8 mouse cellular contexts compared by ENCODE assay signal in genomic region chr2:30093471-30094207, GRCm38 (mm10). TPM values are rescaled to one million over a fixed set of nuclear protein-coding genes. Genes with fewer than 3 reads are reported as not detected.
DNase-seq lines count a peak whose midpoint lies in the region; ATAC-seq and TF ChIP-seq lines count a peak whose summit lies in the region.

Gene Zdhhc12, minus strand, starts transcription at chr2:30093648.

- under 1% methylated on average over 51 of the region's 51 CpGs for WGBS in kidney, embryonic 14.5 days
- WGBS in limb, embryonic 15.5 days, result under 1% methylated on average over 50 of the region's 51 CpGs

- H3K36me3 ChIP-seq in kidney, embryonic 14.5 days (ENCODE audit: control insufficient read depth, insufficient read depth, low read length), result peaks cover 13% of the 10 kb centered on the region
- peaks cover 38% of the 10 kb centered on the region for H3K36me3 ChIP-seq in limb, embryonic 15.5 days

- peak; percentile 100 for DNase-seq in A20 (ENCODE audit: low read depth, low spot score)
- peak; percentile 93 to 95 for DNase-seq in heart, adult 9 months (ENCODE audit: low spot score in 2 of 2)
- DNase-seq in monocyte, adult 2 months (ENCODE audit: low read depth in 1 of 2, low spot score in 2 of 2), result peak; percentile 83 to 86
- DNase-seq in spleen, postnatal 36 days (ENCODE audit: low spot score in 2 of 2), result peak; percentile 99

- H3K27me3 ChIP-seq in kidney, embryonic 14.5 days (ENCODE audit: control insufficient read depth, insufficient read depth, low read length), result no peaks in the 10 kb centered on the region
- H3K27me3 ChIP-seq in limb, embryonic 15.5 days, result no peaks in the 10 kb centered on the region

- peak within 1 kb of the TSS; percentile 61 for H3K27ac ChIP-seq in bone marrow macrophage, adult 2 months (ENCODE audit: insufficient read depth, low read depth, low read length)
- H3K27ac ChIP-seq in embryonic fibroblast, embryonic 13.5 days (ENCODE audit: insufficient read depth, low read length), result peak within 1 kb of the TSS; percentile 32
- H3K27ac ChIP-seq in kidney, embryonic 14.5 days (ENCODE audit: low read depth, low read length), result peak within 1 kb of the TSS; percentile 48
- H3K27ac ChIP-seq in limb, embryonic 15.5 days, result peak within 1 kb of the TSS; percentile 82

- peak within 1 kb of the TSS; percentile 68 for H3K9ac ChIP-seq in kidney, embryonic 14.5 days (ENCODE audit: low read depth, low read length)
- H3K9ac ChIP-seq in limb, embryonic 15.5 days, result peak within 1 kb of the TSS; percentile 57

- peaks cover 9% of the 10 kb centered on the region for H3K4me1 ChIP-seq in bone marrow macrophage, adult 2 months (ENCODE audit: control insufficient read depth, insufficient read depth, low read length)
- peaks cover 4% of the 10 kb centered on the region; the same call in 1 of the 2 replicates for H3K4me1 ChIP-seq in embryonic fibroblast, embryonic 13.5 days (ENCODE audit: control insufficient read depth, insufficient read depth, low read length)
- H3K4me1 ChIP-seq in kidney, embryonic 14.5 days (ENCODE audit: control insufficient read depth, insufficient read depth, low read length), result peaks cover 14% of the 10 kb centered on the region; the same call in 1 of the 2 replicates
- peaks cover 23% of the 10 kb centered on the region for H3K4me1 ChIP-seq in limb, embryonic 15.5 days

- TF ChIP-seq POLR2A in bone marrow macrophage, adult 2 months (IDR thresholded peaks at IDR 0.05; ENCODE audit: borderline replicate concordance, low read depth, low read length), result peak; percentile 72; the same call in 1 of the 2 replicates
- peak; percentile 92 for TF ChIP-seq POLR2A in embryonic fibroblast, embryonic 13.5 days (IDR thresholded peaks at IDR 0.05; ENCODE audit: low read depth, low read length)

- H3K4me3 ChIP-seq in bone marrow macrophage, adult 2 months (ENCODE audit: insufficient read depth, low read length), result peak within 1 kb of the TSS; percentile 88
- H3K4me3 ChIP-seq in embryonic fibroblast, embryonic 13.5 days (ENCODE audit: insufficient read depth, low read length), result peak within 1 kb of the TSS; percentile 81
- H3K4me3 ChIP-seq in kidney, embryonic 14.5 days (ENCODE audit: low read length), result peak within 1 kb of the TSS; percentile 54
- peak within 1 kb of the TSS; percentile 69 for H3K4me3 ChIP-seq in limb, embryonic 15.5 days

- ATAC-seq in kidney, embryonic 14.5 days (ENCODE audit: low FRiP score, low TSS enrichment), result peak; percentile 98
- peak; percentile 94 for ATAC-seq in limb, embryonic 15.5 days (ENCODE audit: insufficient number of reproducible peaks, low FRiP score, low TSS enrichment, low read depth)

- H3K9me3 ChIP-seq in kidney, embryonic 14.5 days (ENCODE audit: control insufficient read depth, low read length), result no peaks in the 10 kb centered on the region
- no peaks in the 10 kb centered on the region for H3K9me3 ChIP-seq in limb, embryonic 15.5 days

- peak within 1 kb of the TSS; percentile 68 for H3K4me2 ChIP-seq in kidney, embryonic 14.5 days (replicated peaks; ENCODE audit: low read depth, low read length)
- peak within 1 kb of the TSS; percentile 77 for H3K4me2 ChIP-seq in limb, embryonic 15.5 days

- TF ChIP-seq CTCF in bone marrow macrophage, adult 2 months (IDR thresholded peaks at IDR 0.05; ENCODE audit: low read depth, low read length), result no peak
- TF ChIP-seq CTCF in embryonic fibroblast, embryonic 13.5 days (IDR thresholded peaks at IDR 0.05; ENCODE audit: borderline replicate concordance, insufficient read depth, low read length), result no peak

RNA-seq across cellular contexts. Expression of gene Zdhhc12, which starts in this region (rescaled TPM):
- polyA plus RNA-seq in bone marrow macrophage, adult 2 months (2012; ENCODE audit: insufficient read depth, insufficient read length, missing spikeins), result 23.7 and 28.2 TPM in 2 replicates
- 26.8 and 30.5 TPM in 2 replicates for polyA plus RNA-seq in embryonic fibroblast, embryonic 13.5 days (2011; ENCODE audit: insufficient read length, low read depth, missing spikeins)
- 36.3 and 40.9 TPM in 2 replicates for polyA plus RNA-seq in kidney, embryonic 14.5 days (2014; fragmentation: Nextera tagmentation; extraction: Ambion mirVana)
- 21.1 and 21.6 TPM in 2 replicates for polyA plus RNA-seq in limb, embryonic 15.5 days (2015; fragmentation: Nextera tagmentation; extraction: Ambion mirVana)

Comparison
In these comparisons a context has a peak if more than half of its experiments do, and no peak if none do; other contexts are left out.
1. Peak in every context shown above with its lines: DNase-seq, ATAC-seq, H3K4me3 ChIP-seq and H3K27ac ChIP-seq.
2. H3K27ac ChIP-seq: peak in every context shown above with its lines; median percentile 82 in limb, embryonic 15.5 days; 61 in bone marrow macrophage, adult 2 months; 48 in kidney, embryonic 14.5 days; 32 in embryonic fibroblast, embryonic 13.5 days.